Mouse (Mus musculus): ENCODE measurements at regions not wholly inside any gene's neighbourhood (a gene's known extent, or its start where the extent isn't known, plus 50 kb on each side); places are given as distances from the start of the nearest gene placed in this dataset.

GRCm38 (mm10) chr8:103809140-103809539 is 292.3 kb upstream of the Cdh5 start:
- TF ChIP-seq CTCF (IDR thresholded peaks at IDR 0.05; ENCODE audit: extremely low read depth, insufficient read depth, low read length): no peak
- no peak for TF ChIP-seq POLR2A (IDR thresholded peaks at IDR 0.05; ENCODE audit: extremely low read depth, insufficient read depth, low read length)
